Mouse (Mus musculus) hematopoietic multipotent progenitor cell, adult 10-12 weeks (in vitro differentiated cells): Measurements from ENCODE around the gene Cd1d1. TPM values are rescaled to one million over a fixed set of nuclear protein-coding genes. Genes with fewer than 3 reads are reported as not detected.

Experiments
- polyA plus RNA-seq: library from polyadenylated mRNA; stranded (reverse); fragments of >175 nt; gene quantifications from 2 replicates; pipeline ENCODE4 v1.2.3, GENCODE M21; 2012; ENCODE audit warnings: low replicate concordance

Gene Cd1d1
- polyA plus RNA-seq, result 4.9 and 10.7 TPM in 2 replicates

DNA sequence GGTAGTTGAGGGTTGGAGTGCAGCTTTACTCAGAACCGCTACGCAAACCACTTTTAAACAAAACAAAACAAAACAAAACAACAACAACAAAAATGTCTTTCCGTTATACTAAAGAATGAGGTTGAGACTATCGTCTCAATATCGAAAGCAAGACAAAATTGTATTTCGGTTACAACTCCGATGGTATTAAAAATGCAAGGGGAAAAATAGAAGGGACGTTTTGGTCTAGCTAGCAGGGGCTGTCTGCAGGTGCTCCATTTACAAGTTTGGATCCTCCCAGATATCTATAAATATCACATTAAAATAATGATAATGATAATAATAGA lies at the start of gene Cd1d1:
Gene Cd1d1, minus strand, starts transcription at position 27 of the 326 bp plus-strand sequence.

Other genes with a start within 250 kb of the Cd1d1 start
- 15.5 and 16.9 TPM in 2 replicates for gene Dclk2, start 78.6 kb downstream of the Cd1d1 start, polyA plus RNA-seq
- gene Kirrel, start 175.3 kb upstream of the Cd1d1 start, polyA plus RNA-seq, result 0.06 TPM in 1 of 2 replicates, not detected in the other